Mouse (Mus musculus) neural tube, embryonic 11.5 days (tissue): ENCODE results near the gene Slc46a1. TPM values are rescaled to one million over a fixed set of nuclear protein-coding genes. Genes with fewer than 3 reads are reported as not detected.

Experiments used
- ATAC-seq: fragments of 200-750 bp; cut with Nextera tagmentation; 2 replicates; pipeline ENCODE4 v1.8.0; 2017; ENCODE audit warnings: moderate number of reproducible peaks, mild to moderate bottlenecking, moderate TSS enrichment, moderate library complexity; ENCODE audit not compliant: insufficient read depth, low FRiP score, low TSS enrichment
- DNase-seq: peaks from one replicate; pipeline ENCODE4 v3.0.0-alpha.2; 2015; ENCODE audit warnings: low spot score
- H3K27ac ChIP-seq: fragments of 300-500 bp; sonication (generic); 2 replicates; pipeline ENCODE4 v1.5.1; 2014; ENCODE audit warnings: low read depth, mild to moderate bottlenecking, low read length
- H3K27me3 ChIP-seq: fragments of 300-500 bp; sonication (generic); 2 replicates; pipeline ENCODE4 v1.6.1; 2014; ENCODE audit warnings: mild to moderate bottlenecking, low read length, mixed read lengths; ENCODE audit not compliant: control insufficient read depth, insufficient read depth
- H3K36me3 ChIP-seq: fragments of 300-500 bp; sonication (generic); 2 replicates; pipeline ENCODE4 v1.6.1; 2014; ENCODE audit warnings: mild to moderate bottlenecking, low read length, moderate library complexity, mixed read lengths; ENCODE audit not compliant: control insufficient read depth, insufficient read depth
- H3K4me1 ChIP-seq: fragments of 300-500 bp; sonication (generic); 2 replicates; pipeline ENCODE4 v1.6.1; 2014; ENCODE audit warnings: low read length, mixed read lengths; ENCODE audit not compliant: control insufficient read depth, insufficient read depth
- H3K4me2 ChIP-seq: fragments of 300-500 bp; sonication (generic); 2 replicates; pipeline ENCODE4 v1.6.1; 2014; ENCODE audit warnings: low read depth, mild to moderate bottlenecking, moderate library complexity
- H3K4me3 ChIP-seq: fragments of 300-500 bp; sonication (generic); 2 replicates; pipeline ENCODE4 v1.5.1; 2014; ENCODE audit warnings: low read depth, low read length
- H3K9ac ChIP-seq: fragments of 300-500 bp; sonication (generic); 2 replicates; pipeline ENCODE4 v1.6.1; 2014; ENCODE audit warnings: mild to moderate bottlenecking, low read length
- H3K9me3 ChIP-seq: fragments of 300-500 bp; sonication (generic); 2 replicates; pipeline ENCODE4 v1.6.1; 2016; ENCODE audit warnings: low read length; ENCODE audit not compliant: control insufficient read depth
- WGBS: fragments of 180-500 bp; shearing (Covaris S2); extraction: QIAGEN DNeasy Blood & Tissue Kit; methylation state at CpG from one replicate; pipeline ENCODE4 v1.1.7; 2014; 5-methylcytosine and 5-hydroxymethylcytosine counted together
- polyA plus RNA-seq: library from polyadenylated mRNA; unstranded; fragments of >200 nt; fragmentation: Nextera tagmentation; extraction: Ambion mirVana; gene quantifications from 2 replicates; pipeline ENCODE4 v1.2.1, GENCODE M21; 2014

Slc46a1 gene
- polyA plus RNA-seq, 1 experiment from 2014 or later, result 19.6 TPM

DNA sequence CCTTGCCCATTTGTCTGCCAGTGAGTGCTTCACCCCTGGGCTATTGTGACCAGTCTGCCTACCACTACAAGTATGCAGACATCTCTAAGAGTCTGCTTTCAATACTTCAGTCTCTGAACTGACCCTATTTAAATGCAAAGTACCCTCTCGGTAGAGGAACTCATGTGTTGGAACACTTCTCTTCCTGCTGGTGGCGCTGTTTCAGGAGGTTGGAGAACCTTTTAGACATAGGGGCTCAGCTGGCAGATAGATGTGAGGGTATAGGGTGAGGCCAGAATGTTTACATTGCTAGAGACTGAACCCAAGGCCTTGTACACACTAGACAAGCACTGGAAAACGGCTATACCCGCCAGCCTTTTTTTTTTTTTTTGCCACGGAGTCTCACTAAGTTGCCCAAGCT, 37.2 kb upstream of the Slc46a1 start:
- H3K27ac ChIP-seq, result no peak overlapping the region
- no peak for ATAC-seq
- WGBS, result 73% methylated on average over 5 of the region's 5 CpGs

DNA sequence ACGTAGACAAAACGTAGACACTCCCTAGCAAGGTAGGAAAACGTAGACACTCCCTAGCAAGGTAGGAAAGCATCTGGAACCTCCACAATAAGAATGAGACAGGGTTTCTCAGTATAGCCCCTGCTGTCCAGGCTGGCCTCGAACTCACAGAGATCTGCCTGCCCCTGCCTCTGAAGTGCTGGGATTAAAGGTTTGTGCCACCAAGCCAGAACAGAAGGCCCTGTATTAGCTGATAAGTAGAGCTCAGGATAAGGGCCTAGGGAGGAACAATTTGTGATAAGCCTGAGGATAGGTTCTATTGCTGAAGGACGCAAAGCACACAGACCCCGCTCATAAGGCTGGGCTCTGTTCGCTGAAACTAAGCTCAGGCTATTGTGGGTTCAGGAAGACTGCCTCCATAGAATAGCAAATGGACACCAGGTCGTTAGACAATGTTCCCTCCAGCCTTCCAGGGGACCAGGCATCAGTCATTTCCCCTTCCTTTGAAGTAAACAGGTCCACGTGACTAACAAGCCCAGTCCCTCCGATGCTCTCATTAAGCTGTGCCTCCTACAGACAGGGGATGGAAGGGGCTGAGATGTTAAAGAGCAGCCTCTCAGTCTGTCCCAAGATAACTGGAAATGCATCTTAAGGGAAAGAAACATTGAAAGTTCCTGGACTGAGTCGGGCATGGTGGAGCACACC, 35.2 kb upstream of the Slc46a1 start:
- DNase-seq, result no peak
- no peak overlapping the region for H3K4me3 ChIP-seq
- WGBS, result 45% methylated on average over 11 of the region's 11 CpGs
- no peak overlapping the region for H3K9ac ChIP-seq
- no peaks in the 10 kb centered on the region for H3K4me1 ChIP-seq
- no peaks in the 10 kb centered on the region for H3K9me3 ChIP-seq
- ATAC-seq, result no peak
- H3K27ac ChIP-seq, result no peak overlapping the region
- no peak overlapping the region for H3K4me2 ChIP-seq
- H3K36me3 ChIP-seq, result no peaks in the 10 kb centered on the region
- no peaks in the 10 kb centered on the region for H3K27me3 ChIP-seq

More for the DNA sequence above, 37.2 kb upstream of the Slc46a1 start:
- Histone ChIP-seq H3K4me3 (no peak overlapping the region), H3K27me3 (no peaks in the 10 kb centered on the region), H3K4me2 (no peak overlapping the region), H3K9me3 (no peaks in the 10 kb centered on the region), H3K36me3 (no peaks in the 10 kb centered on the region), H3K4me1 (no peaks in the 10 kb centered on the region), H3K9ac (no peak overlapping the region)
- no peak for DNase-seq

GRCm38 (mm10) chr11:78431176-78431575, 34.3 kb upstream of the Slc46a1 start:
- H3K27me3 ChIP-seq, result no peaks in the 10 kb centered on the region
- peaks cover 4% of the 10 kb centered on the region; the same call in 1 of the 2 replicates for H3K4me1 ChIP-seq
- H3K9ac ChIP-seq, result no peak overlapping the region
- H3K4me3 ChIP-seq, result no peak overlapping the region
- no peaks in the 10 kb centered on the region for H3K9me3 ChIP-seq
- WGBS, result 91% methylated on average over 10 of the region's 10 CpGs
- no peak overlapping the region for H3K4me2 ChIP-seq
- H3K36me3 ChIP-seq, result no peaks in the 10 kb centered on the region
- no peak overlapping the region for H3K27ac ChIP-seq
- ATAC-seq (no peak), DNase-seq (no peak)

DNA sequence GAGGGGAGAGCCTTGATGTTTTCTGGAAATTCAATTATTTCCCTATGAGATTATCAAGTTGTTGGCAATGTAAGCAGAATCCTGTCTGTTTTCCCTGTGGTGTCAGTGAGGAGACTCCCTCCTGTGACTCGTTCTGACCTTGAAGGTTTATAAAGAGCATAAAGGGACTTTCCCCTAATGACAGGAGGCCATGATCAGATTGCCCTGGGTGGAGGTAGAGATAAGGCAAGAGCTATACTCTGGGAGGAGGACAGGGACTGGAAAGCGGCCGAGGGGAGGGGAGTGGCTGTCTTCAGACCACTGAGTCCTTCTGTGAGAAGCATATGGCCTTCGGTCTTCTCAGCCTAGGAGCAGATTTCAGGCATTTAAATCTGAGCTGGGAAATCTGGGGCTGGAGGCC, 31.4 kb upstream of the Slc46a1 start:
- Histone ChIP-seq H3K4me1 (peaks cover 4% of the 10 kb centered on the region; the same call in 1 of the 2 replicates), H3K27me3 (no peaks in the 10 kb centered on the region), H3K4me3 (no peak overlapping the region), H3K27ac (no peak overlapping the region), H3K9me3 (no peaks in the 10 kb centered on the region), H3K9ac (no peak overlapping the region), H3K36me3 (no peaks in the 10 kb centered on the region), H3K4me2 (no peak overlapping the region)
- WGBS, result 65% methylated on average over 4 of the region's 4 CpGs
- ATAC-seq, result no peak
- DNase-seq, result no peak

DNA sequence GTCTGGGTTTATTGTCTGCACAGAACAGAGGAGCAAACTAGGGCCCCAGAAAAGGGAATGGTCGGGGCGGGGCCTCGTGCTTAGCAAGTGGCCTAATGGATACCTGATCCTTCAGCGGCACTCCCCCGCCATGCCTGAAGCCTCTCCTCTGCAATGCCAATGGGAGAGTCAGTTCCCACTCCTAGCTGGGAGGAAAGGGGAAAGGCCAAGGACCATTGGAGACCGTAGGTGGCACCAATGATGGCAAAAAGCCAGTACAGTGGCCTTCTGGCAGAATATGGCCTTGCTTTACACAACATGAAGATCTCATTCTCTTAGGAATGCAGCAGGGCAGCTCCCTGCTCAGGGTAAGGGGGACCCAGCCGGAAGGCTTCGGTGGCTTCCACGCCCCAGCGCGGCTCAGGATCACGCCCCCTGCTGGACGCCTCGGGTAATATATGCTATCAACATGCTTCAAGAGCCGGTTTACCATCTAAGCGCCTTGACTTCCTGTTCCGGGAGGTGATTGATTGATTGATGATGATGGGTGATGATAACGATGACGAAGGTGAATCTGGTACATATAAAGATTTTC, 29.6 kb upstream of the Slc46a1 start:
- H3K4me2 ChIP-seq, result peak overlapping the region; percentile 22
- no peaks in the 10 kb centered on the region for H3K27me3 ChIP-seq
- no peak for ATAC-seq
- no peak overlapping the region for H3K27ac ChIP-seq
- DNase-seq, result peak; percentile 74
- no peak overlapping the region for H3K4me3 ChIP-seq
- H3K9ac ChIP-seq, result peak overlapping the region; percentile 2; the same call in 1 of the 2 replicates
- 7% methylated on average over 19 of the region's 19 CpGs for WGBS
- H3K9me3 ChIP-seq, result no peaks in the 10 kb centered on the region
- H3K36me3 ChIP-seq, result no peaks in the 10 kb centered on the region
- peaks cover 4% of the 10 kb centered on the region; the same call in 1 of the 2 replicates for H3K4me1 ChIP-seq

GRCm38 (mm10) chr11:78437182-78437581, 28.3 kb upstream of the Slc46a1 start:
- no peak for ATAC-seq
- 93% methylated on average over 7 of the region's 7 CpGs for WGBS

GRCm38 (mm10) chr11:78438399-78438930, 27.0 kb upstream of the Slc46a1 start:
- no peak overlapping the region for H3K27ac ChIP-seq

More at GRCm38 (mm10) chr11:78437182-78437581, 28.3 kb upstream of the Slc46a1 start:
- Histone ChIP-seq H3K36me3 (no peaks in the 10 kb centered on the region), H3K4me3 (no peak overlapping the region), H3K27ac (no peak overlapping the region), H3K27me3 (no peaks in the 10 kb centered on the region), H3K9me3 (no peaks in the 10 kb centered on the region), H3K4me1 (peaks cover 4% of the 10 kb centered on the region; the same call in 1 of the 2 replicates), H3K9ac (no peak overlapping the region), H3K4me2 (no peak overlapping the region)
- DNase-seq, result no peak

DNA sequence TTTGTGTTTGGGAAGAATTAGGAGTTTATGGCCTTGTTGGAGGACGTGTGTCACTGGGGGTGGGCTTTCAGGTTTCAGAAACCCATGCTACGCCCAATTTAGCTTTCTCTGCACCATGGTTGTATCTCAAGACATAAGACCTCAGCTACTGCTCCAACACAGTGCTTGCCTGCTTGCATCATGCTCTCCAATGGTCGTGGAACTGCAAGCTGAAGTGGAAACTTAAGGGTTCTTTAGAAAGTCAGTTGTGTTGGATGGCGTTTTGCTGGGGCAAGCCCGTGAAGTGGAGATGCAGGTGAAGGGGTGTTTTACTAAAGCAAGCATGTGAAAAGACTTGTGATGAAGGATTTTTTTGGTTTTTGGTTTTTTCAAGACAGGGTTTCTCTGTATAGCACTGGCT, 22.4 kb upstream of the Slc46a1 start:
- H3K4me3 ChIP-seq, result no peak overlapping the region
- H3K27ac ChIP-seq, result no peak overlapping the region
- ATAC-seq, result no peak
- no peaks in the 10 kb centered on the region for H3K4me1 ChIP-seq
- no peak for DNase-seq
- H3K36me3 ChIP-seq, result no peaks in the 10 kb centered on the region
- WGBS, result 80% methylated on average over 5 of the region's 5 CpGs
- no peak overlapping the region for H3K4me2 ChIP-seq
- no peaks in the 10 kb centered on the region for H3K9me3 ChIP-seq
- no peaks in the 10 kb centered on the region for H3K27me3 ChIP-seq
- H3K9ac ChIP-seq, result no peak overlapping the region

More at GRCm38 (mm10) chr11:78438399-78438930, 27.0 kb upstream of the Slc46a1 start:
- H3K36me3 ChIP-seq, result no peaks in the 10 kb centered on the region
- 71% methylated on average over 3 of the region's 3 CpGs for WGBS
- H3K9me3 ChIP-seq, result no peaks in the 10 kb centered on the region
- H3K4me1 ChIP-seq, result peaks cover 4% of the 10 kb centered on the region; the same call in 1 of the 2 replicates
- no peak overlapping the region for H3K4me3 ChIP-seq
- no peaks in the 10 kb centered on the region for H3K27me3 ChIP-seq
- no peak for ATAC-seq
- DNase-seq, result no peak
- no peak overlapping the region for H3K4me2 ChIP-seq
- H3K9ac ChIP-seq, result no peak overlapping the region

DNA sequence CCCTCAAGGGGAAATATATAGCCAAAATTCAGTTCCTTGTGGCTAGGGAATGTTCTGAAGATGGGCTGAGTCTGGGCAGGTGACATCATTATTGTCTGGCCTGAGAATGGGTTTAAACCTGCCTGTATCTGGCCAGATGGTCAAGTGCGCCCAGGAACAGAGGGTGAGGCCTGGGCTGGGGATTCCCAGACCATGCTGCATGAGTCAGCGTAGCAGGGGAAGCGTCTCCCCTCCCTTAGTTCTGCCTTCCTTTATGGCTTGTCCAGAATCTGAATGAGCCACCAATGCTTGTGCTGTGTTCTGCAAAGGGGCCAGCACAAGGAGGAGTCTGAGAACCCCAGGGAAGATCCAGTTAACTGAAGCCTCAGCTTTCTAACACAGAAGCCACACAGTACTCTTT, 18.3 kb upstream of the Slc46a1 start:
- Histone ChIP-seq H3K4me1 (no peaks in the 10 kb centered on the region), H3K9ac (no peak overlapping the region), H3K36me3 (no peaks in the 10 kb centered on the region), H3K4me2 (no peak overlapping the region), H3K9me3 (no peaks in the 10 kb centered on the region), H3K4me3 (no peak overlapping the region), H3K27ac (no peak overlapping the region), H3K27me3 (no peaks in the 10 kb centered on the region)
- DNase-seq, result no peak
- ATAC-seq, result no peak
- WGBS, result 60% methylated on average over 3 of the region's 3 CpGs
